Mouse (Mus musculus): ENCODE results near the gene Tada2a. TPM values are rescaled to one million over a fixed set of nuclear protein-coding genes. Genes with fewer than 3 reads are reported as not detected.

Tada2a gene
- polyA plus RNA-seq (2015; fragmentation: Illumina TruSeq; extraction: RNeasy Lipid Tissue Mini Kit (QIAGEN cat#74804); ENCODE audit: insufficient read depth, low replicate concordance), result 12.6 TPM

DNA sequence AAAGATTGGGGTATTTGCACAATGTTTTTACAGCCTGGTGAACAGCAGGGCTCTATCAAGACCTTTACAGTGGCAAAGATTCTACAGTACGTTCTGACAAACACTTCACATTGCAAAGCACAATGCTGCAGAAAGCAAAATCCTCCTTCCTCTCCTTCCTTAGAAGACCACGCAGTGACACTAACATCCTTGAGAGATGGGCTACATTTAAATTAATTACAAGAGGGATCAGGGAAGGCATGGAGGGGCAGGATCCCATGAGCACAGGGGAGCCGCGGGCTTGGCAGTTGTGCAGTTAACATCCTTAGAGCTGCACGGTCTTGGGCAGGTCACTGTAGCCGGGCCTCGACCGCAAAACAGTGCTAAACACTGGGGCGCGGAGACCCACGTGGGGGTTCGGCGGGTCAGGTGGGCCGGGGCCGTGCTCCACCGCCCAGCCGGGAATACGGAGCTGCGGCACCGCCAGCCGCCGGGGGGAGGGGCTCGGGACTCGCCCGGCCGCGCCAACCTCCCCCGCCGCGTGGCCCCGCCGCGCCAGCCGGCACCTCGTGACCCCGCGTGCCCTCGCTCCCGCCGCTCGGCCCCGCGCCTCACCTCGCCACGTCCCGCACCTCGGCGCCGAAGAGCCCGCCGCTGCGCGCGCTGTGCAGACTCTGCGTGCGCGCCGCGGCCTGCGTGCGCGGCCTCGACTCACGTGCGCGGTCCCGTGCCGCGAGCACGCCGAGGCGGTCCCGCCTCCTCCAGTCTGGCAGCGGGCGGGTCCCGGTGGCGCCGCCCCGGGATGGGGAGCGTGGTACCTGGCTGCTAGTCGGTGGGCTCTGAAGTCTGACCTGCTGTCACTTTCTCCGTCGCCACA is at the start of gene Tada2a, which contains the start of gene Acaca:
Gene Tada2a (minus strand): TSS at position 658 of the 856 bp plus-strand sequence.
Gene Acaca (plus strand): TSS at position 730 of the 856 bp plus-strand sequence.

DNA sequence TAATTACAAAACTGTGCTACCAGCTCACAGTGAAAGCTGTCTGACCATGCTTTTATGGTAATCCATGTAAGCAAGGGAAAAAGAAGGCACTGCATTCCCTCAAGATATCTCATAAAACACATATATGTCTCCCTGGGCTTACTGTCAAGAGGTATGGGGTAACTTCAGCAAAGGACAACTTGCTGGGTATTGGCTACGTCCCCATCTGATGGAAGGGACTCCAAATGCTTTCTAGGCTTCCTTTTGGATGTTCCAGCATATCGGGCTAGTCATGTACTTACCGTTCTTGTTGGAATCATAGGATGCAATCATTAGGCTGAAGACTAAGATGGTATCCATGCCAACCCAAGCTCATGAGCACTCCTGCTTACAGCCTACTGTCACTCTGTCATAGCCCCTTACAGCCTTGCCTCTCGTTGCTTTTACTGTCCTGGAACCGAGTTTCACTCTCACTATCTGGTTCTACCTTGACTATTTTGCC is 37.7 kb upstream of the Tada2a start, which contains the start of gene Gm11437:
Gene Gm11437 (minus strand): TSS at position 431 of the 481 bp plus-strand sequence.

DNA sequence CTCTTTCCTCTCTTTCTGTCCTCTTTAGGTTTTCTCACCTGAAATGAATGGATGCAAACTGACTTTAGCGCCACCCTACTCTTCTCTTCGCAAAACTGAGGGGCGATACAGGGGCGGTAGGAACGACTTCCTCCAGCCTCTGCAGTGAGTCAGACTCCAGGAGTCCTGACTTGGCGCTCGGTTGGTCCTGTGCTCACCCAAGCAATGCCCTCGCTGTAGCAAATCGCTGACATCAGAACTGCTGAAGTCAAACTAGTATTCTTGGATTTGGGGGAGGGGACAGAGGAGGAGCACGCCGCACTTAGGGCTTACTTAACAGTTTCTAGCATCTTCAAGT is 60.4 kb downstream of the Tada2a start, which contains the start of gene Dusp14:
Gene Dusp14 (minus strand): TSS at position 228 of the 337 bp plus-strand sequence.

Other genes starting within 250 kb of the Tada2a start
- gene Ddx52, start 187.5 kb downstream of the Tada2a start, polyA plus RNA-seq (2015; fragmentation: Illumina TruSeq; extraction: RNeasy Lipid Tissue Mini Kit (QIAGEN cat#74804); ENCODE audit: insufficient read depth, low replicate concordance), result 57.5 TPM
- gene Synrg, start 165.2 kb downstream of the Tada2a start, polyA plus RNA-seq (2015; fragmentation: Illumina TruSeq; extraction: RNeasy Lipid Tissue Mini Kit (QIAGEN cat#74804); ENCODE audit: insufficient read depth, low replicate concordance), result 37.7 TPM
- 0.80 TPM for gene Dusp14, start 60.3 kb downstream of the Tada2a start, polyA plus RNA-seq (2015; fragmentation: Illumina TruSeq; extraction: RNeasy Lipid Tissue Mini Kit (QIAGEN cat#74804); ENCODE audit: insufficient read depth, low replicate concordance)
- gene Acaca, start 72 bp upstream of the Tada2a start, polyA plus RNA-seq (2015; fragmentation: Illumina TruSeq; extraction: RNeasy Lipid Tissue Mini Kit (QIAGEN cat#74804); ENCODE audit: insufficient read depth, low replicate concordance), result 16.4 TPM
- gene Gm11437, start 37.9 kb upstream of the Tada2a start, polyA plus RNA-seq (2015; fragmentation: Illumina TruSeq; extraction: RNeasy Lipid Tissue Mini Kit (QIAGEN cat#74804); ENCODE audit: insufficient read depth, low replicate concordance), result not detected

All from spleen, adult 10 weeks (tissue).